18 mouse cellular contexts compared by ENCODE assay signal in the genomic region with DNA sequence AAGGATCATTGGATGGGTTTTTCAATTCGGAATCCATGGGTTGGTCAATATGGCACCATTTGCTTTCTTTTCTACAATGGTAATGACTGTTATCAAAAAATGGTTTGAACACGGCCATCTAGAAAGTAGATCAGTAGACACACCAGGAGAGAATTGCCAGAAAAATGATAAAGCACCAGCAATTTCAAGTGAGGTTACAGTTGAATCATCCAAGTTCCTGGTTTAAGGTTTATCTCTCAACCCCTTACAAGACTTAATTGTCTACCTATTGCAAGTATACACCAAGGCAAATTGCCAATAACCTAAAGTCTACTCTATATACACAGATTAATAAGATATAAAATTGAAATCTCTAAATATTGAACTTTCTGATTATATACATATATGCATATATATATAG. TPM values are rescaled to one million over a fixed set of nuclear protein-coding genes. Genes with fewer than 3 reads are reported as not detected.
DNase-seq lines count a peak whose midpoint lies in the region; TF ChIP-seq lines count a peak whose summit lies in the region.
"Had no signal": no experiment of that assay in that cellular context is flagged by ENCODE, and none has a peak within 500 bp of the region (broad histone marks: within the 10 kb centered on the region; RNA-seq: fewer than 3 reads in every experiment).

No protein-coding gene starts in this region.

- no peaks in the 10 kb centered on the region for H3K79me2 ChIP-seq in MEL (ENCODE audit: control insufficient read depth, insufficient read depth, low read length, poor library complexity)

- peaks cover 21% of the 10 kb centered on the region in 2 experiments for H3K4me1 ChIP-seq in MEL (ENCODE audit: control insufficient read depth in 1 of 2, insufficient read depth in 2 of 2, low read length in 2 of 2)

- H3K4me3 ChIP-seq in MEL (ENCODE audit: control insufficient read depth in 1 of 2, insufficient read depth in 1 of 2, low read depth in 2 of 2, low read length in 2 of 2) = no peak overlapping the region

- TF ChIP-seq CTCF in MEL (IDR thresholded peaks at IDR 0.05 in 2 of 3, conservative IDR thresholded peaks at IDR 0.05 in 1 of 3; ENCODE audit: control insufficient read depth in 1 of 3, insufficient read depth in 1 of 3, low read depth in 2 of 3, low read length in 3 of 3, poor library complexity in 1 of 3, severe bottlenecking in 1 of 3) = no peak

- H3K27me3 ChIP-seq in MEL (ENCODE audit: control insufficient read depth in 1 of 2, insufficient read depth in 2 of 2, low read length in 2 of 2) = no peaks in the 10 kb centered on the region
- H3K27me3 ChIP-seq: CH12.LX, Patski had no signal

- no peak for TF ChIP-seq POLR2A in MEL (IDR thresholded peaks at IDR 0.05; ENCODE audit: control insufficient read depth in 1 of 2, insufficient read depth in 1 of 2, low read depth in 1 of 2, low read length in 2 of 2, poor library complexity in 1 of 2)

- peak; percentile 61 for DNase-seq in MEL (ENCODE audit: low read depth, low spot score)
- DNase-seq in frontal cortex, postnatal 36 days (ENCODE audit: low spot score in 2 of 2) = no peak
- DNase-seq: adrenal gland, adult 2 months; adrenal gland, adult 8-10 months; adrenal gland, postnatal 10 days; adrenal gland, postnatal 14 days; adrenal gland, postnatal 25 days; adrenal gland, postnatal 36 days; B cell, adult 2 months; cerebellum, adult 11 months; cerebellum, adult 11-12 months; cerebellum, adult 18-20 months; cerebellum, adult 2 months; cerebellum, adult 8-10 months had no signal

- TF ChIP-seq EP300 in MEL (IDR thresholded peaks at IDR 0.05; ENCODE audit: low read depth in 1 of 2, low read length in 2 of 2) = peak; percentile 81 to 83

- peaks cover 0 to 38% of the 10 kb centered on the region in 2 experiments; a peak in 2 of 4 replicates for H3K36me3 ChIP-seq in MEL (ENCODE audit: control insufficient read depth in 1 of 2, insufficient read depth in 2 of 2, low read length in 2 of 2)
- H3K36me3 ChIP-seq: G1E had no signal

- no peaks in the 10 kb centered on the region for H3K9me3 ChIP-seq in MEL (replicated peaks; ENCODE audit: insufficient read depth, low read length)
- H3K9me3 ChIP-seq: G1E had no signal

- TF ChIP-seq RAD21 in MEL (IDR thresholded peaks at IDR 0.05; ENCODE audit: low read depth, low read length) = no peak

- H3K27ac ChIP-seq in MEL (ENCODE audit: control insufficient read depth, low read depth, low read length) = peak overlapping the region; percentile 87

- no peak overlapping the region for H3K9ac ChIP-seq in MEL (ENCODE audit: control insufficient read depth, low read depth, low read length, poor library complexity, severe bottlenecking)

TF ChIP-seq in MEL, 35 proteins besides CTCF, POLR2A, EP300 and RAD21:
- peak; percentile 64; the same call in 1 of the 2 replicates for TF ChIP-seq TCF12 (IDR thresholded peaks at IDR 0.05; ENCODE audit: low read depth, low read length)
- no peak for TF ChIP-seq MAX (IDR thresholded peaks at IDR 0.05; ENCODE audit: low read length)
- no peak for TF ChIP-seq ZNF384 (IDR thresholded peaks at IDR 0.05; ENCODE audit: low read depth, low read length)
- peak; percentile 75 for TF ChIP-seq GATA1 (IDR thresholded peaks at IDR 0.05; ENCODE audit: low read depth, low read length)
- TF ChIP-seq MEF2A (IDR thresholded peaks at IDR 0.05; ENCODE audit: extremely low read depth, insufficient replicate concordance, low read depth, low read length, poor library complexity, severe bottlenecking) = no peak
- no peak for TF ChIP-seq POLR2AphosphoS5 (IDR thresholded peaks at IDR 0.05; ENCODE audit: borderline replicate concordance, low read depth, low read length)
- no peak for TF ChIP-seq SIN3A (IDR thresholded peaks at IDR 0.05; ENCODE audit: low read length)
- no peak for TF ChIP-seq GABPA (IDR thresholded peaks at IDR 0.05; ENCODE audit: low read depth, low read length)
- TF ChIP-seq MAZ (IDR thresholded peaks at IDR 0.05; ENCODE audit: low read depth, low read length) = no peak
- peak; percentile 41; the same call in 1 of the 2 replicates for TF ChIP-seq ETS1 (IDR thresholded peaks at IDR 0.05; ENCODE audit: low read depth, low read length)
- no peak for TF ChIP-seq KAT2A (conservative IDR thresholded peaks at IDR 0.05; ENCODE audit: low read depth, low read length)
- 0 out of 2 replicates have a peak, but pooled peaks have one; percentile 14 for TF ChIP-seq MYB (IDR thresholded peaks at IDR 0.05; ENCODE audit: low read depth, low read length)
- no peak for TF ChIP-seq UBTF (IDR thresholded peaks at IDR 0.05; ENCODE audit: borderline replicate concordance, insufficient read depth, low read depth, low read length)
- peak; percentile 38; the same call in 1 of the 2 replicates for TF ChIP-seq RCOR1 (IDR thresholded peaks at IDR 0.05; ENCODE audit: low read depth, low read length)
- no peak for TF ChIP-seq NRF1 (IDR thresholded peaks at IDR 0.05; ENCODE audit: insufficient read depth, low read depth, low read length, poor library complexity, severe bottlenecking)

RNA-seq across cellular contexts. Expression of a gene that starts 53.4 kb away (rescaled TPM):
- total RNA-seq in MEL (2012; rRNA removed) = not detected in 2 replicates
- not detected for polyA plus RNA-seq in MEL (2012; ENCODE audit: insufficient read depth in 1 of 2, insufficient read length in 2 of 2, low read depth in 1 of 2, low replicate concordance in 2 of 2, missing spikeins in 1 of 2)
- total RNA-seq: CH12.LX had no signal
- polyA plus RNA-seq: activated CD4-positive, CD25-positive, alpha-beta regulatory T cell, adult 4 months; G1E had no signal
